Mouse (Mus musculus) forebrain, embryonic 10.5 days (tissue): Measurements from ENCODE around the gene Odf3l2. TPM values are rescaled to one million over a fixed set of nuclear protein-coding genes. Genes with fewer than 3 reads are reported as not detected.
A peak's percentile ranks its signal among the peaks of the same experiment; 100 is the strongest.

Source experiments
- DNase-seq: peaks from one replicate; pipeline ENCODE4 v3.0.0-alpha.2; 2017; ENCODE audit warnings: low spot score; ENCODE audit errors: extremely low spot score
- H3K27ac ChIP-seq: fragments of 300-500 bp; sonication (generic); 2 replicates; pipeline ENCODE4 v1.5.1; 2016; ENCODE audit warnings: mild to moderate bottlenecking
- H3K27me3 ChIP-seq: fragments of 300-500 bp; sonication (generic); 2 replicates; pipeline ENCODE4 v1.6.1; 2016; ENCODE audit warnings: mild to moderate bottlenecking; ENCODE audit not compliant: poor library complexity, severe bottlenecking
- H3K36me3 ChIP-seq: fragments of 300-500 bp; sonication (generic); replicated peaks from 2 replicates; pipeline ENCODE4 v1.6.1; 2016; ENCODE audit warnings: mild to moderate bottlenecking, moderate library complexity
- H3K4me1 ChIP-seq: fragments of 300-500 bp; sonication (generic); 2 replicates; pipeline ENCODE4 v1.6.1; 2016
- H3K4me3 ChIP-seq: fragments of 300-500 bp; sonication (generic); 2 replicates; pipeline ENCODE4 v1.5.1; 2016; ENCODE audit warnings: mild to moderate bottlenecking, moderate library complexity
- H3K9me3 ChIP-seq: fragments of 300-500 bp; sonication (generic); 2 replicates; pipeline ENCODE4 v1.6.1; 2016; ENCODE audit warnings: mild to moderate bottlenecking, moderate library complexity
- WGBS: fragments of 180-500 bp; shearing (Covaris S2); methylation state at CpG from one replicate; pipeline ENCODE4 v1.1.7; 2016; 5-methylcytosine and 5-hydroxymethylcytosine counted together
- polyA plus RNA-seq: library from polyadenylated mRNA; unstranded; fragments of >200 nt; fragmentation: Nextera tagmentation; extraction: Ambion mirVana; gene quantifications from 2 replicates; pipeline ENCODE4 v1.2.1, GENCODE M21; 2016

The Odf3l2 gene
- polyA plus RNA-seq, 1 experiment from 2014 or later, result not detected

- peaks cover 14% of the 10 kb centered on the region for H3K36me3 ChIP-seq
- WGBS, result 85% methylated on average over 5 of the region's 5 CpGs
- no peak for DNase-seq
- H3K4me1 ChIP-seq, result peaks cover 40% of the 10 kb centered on the region
- no peaks in the 10 kb centered on the region for H3K27me3 ChIP-seq
- peak overlapping the region; percentile 93; the same call in 1 of the 2 replicates for H3K4me3 ChIP-seq
- H3K9me3 ChIP-seq, result no peaks in the 10 kb centered on the region
- peak overlapping the region; percentile 97 for H3K27ac ChIP-seq
These were observed 22.5 kb upstream of the Odf3l2 start for GRCm38 (mm10) chr10:79668076-79668475.

- Histone ChIP-seq H3K27me3 (no peaks in the 10 kb centered on the region), H3K4me3 (no peak overlapping the region), H3K27ac (no peak overlapping the region), H3K4me1 (peaks cover 39% of the 10 kb centered on the region), H3K36me3 (no peaks in the 10 kb centered on the region), H3K9me3 (no peaks in the 10 kb centered on the region)
- WGBS, result 78% methylated on average over 9 of the region's 9 CpGs
- no peak for DNase-seq
These were observed 21.0 kb upstream of the Odf3l2 start for GRCm38 (mm10) chr10:79666493-79666892.

- Histone ChIP-seq H3K27ac (no peak overlapping the region), H3K27me3 (no peaks in the 10 kb centered on the region), H3K4me3 (no peak overlapping the region), H3K4me1 (peaks cover 25% of the 10 kb centered on the region), H3K36me3 (no peaks in the 10 kb centered on the region), H3K9me3 (no peaks in the 10 kb centered on the region)
- DNase-seq, result no peak
- 89% methylated on average over 8 of the region's 8 CpGs for WGBS
These were observed 19.5 kb upstream of the Odf3l2 start for GRCm38 (mm10) chr10:79665051-79665450.

- Histone ChIP-seq H3K36me3 (no peaks in the 10 kb centered on the region), H3K27me3 (no peaks in the 10 kb centered on the region), H3K27ac (0 out of 2 replicates have a peak within 1 kb of the TSS, but pooled peaks have one; percentile 35), H3K9me3 (no peaks in the 10 kb centered on the region), H3K4me3 (peak within 1 kb of the TSS; percentile 0; the same call in 1 of the 2 replicates), H3K4me1 (peaks cover 24% of the 10 kb centered on the region)
- DNase-seq, result peak; percentile 86
- WGBS, result 10% methylated on average over 13 of the region's 13 CpGs
These were observed 18.7 kb upstream of the Odf3l2 start, which contains the start of gene Madcam1 for GRCm38 (mm10) chr10:79664131-79664665. Gene Madcam1 (plus strand): TSS chr10:79664559.

- peaks cover 17% of the 10 kb centered on the region for H3K4me1 ChIP-seq
- WGBS, result 52% methylated on average over 3 of the region's 3 CpGs
- H3K27me3 ChIP-seq, result no peaks in the 10 kb centered on the region
- H3K36me3 ChIP-seq, result no peaks in the 10 kb centered on the region
- no peaks in the 10 kb centered on the region for H3K9me3 ChIP-seq
- peak overlapping the region; percentile 58; the same call in 1 of the 2 replicates for H3K27ac ChIP-seq
- DNase-seq, result no peak
- no peak overlapping the region for H3K4me3 ChIP-seq
These were observed 16.3 kb upstream of the Odf3l2 start for GRCm38 (mm10) chr10:79661861-79662260.

- DNase-seq, result no peak
- no peak overlapping the region for H3K4me3 ChIP-seq
- H3K36me3 ChIP-seq, result no peaks in the 10 kb centered on the region
- H3K9me3 ChIP-seq, result no peaks in the 10 kb centered on the region
- H3K4me1 ChIP-seq, result peaks cover 19% of the 10 kb centered on the region
- WGBS, result 86% methylated on average over 2 of the region's 2 CpGs
- H3K27ac ChIP-seq, result no peak overlapping the region
- no peaks in the 10 kb centered on the region for H3K27me3 ChIP-seq
These were observed 14.8 kb upstream of the Odf3l2 start for GRCm38 (mm10) chr10:79660298-79660697.

- Histone ChIP-seq H3K36me3 (no peaks in the 10 kb centered on the region), H3K4me3 (no peak overlapping the region), H3K4me1 (peaks cover 18% of the 10 kb centered on the region), H3K9me3 (no peaks in the 10 kb centered on the region), H3K27ac (no peak overlapping the region), H3K27me3 (no peaks in the 10 kb centered on the region)
- DNase-seq, result no peak
- WGBS, result 14% methylated on average over 4 of the region's 4 CpGs
These were observed 13.3 kb upstream of the Odf3l2 start for GRCm38 (mm10) chr10:79658829-79659228.

- Histone ChIP-seq H3K4me3 (no peak overlapping the region), H3K9me3 (no peaks in the 10 kb centered on the region), H3K36me3 (no peaks in the 10 kb centered on the region), H3K27ac (no peak overlapping the region), H3K4me1 (peaks cover 11% of the 10 kb centered on the region), H3K27me3 (peaks cover 7% of the 10 kb centered on the region; the same call in 1 of the 2 replicates)
- peak; percentile 61 for DNase-seq
- 44% methylated on average over 1 of the region's 1 CpGs for WGBS
These were observed 9.4 kb upstream of the Odf3l2 start for GRCm38 (mm10) chr10:79654946-79655395.

GRCm38 (mm10) chr10:79652789-79653188 is 7.3 kb upstream of the Odf3l2 start:
- Histone ChIP-seq H3K9me3 (no peaks in the 10 kb centered on the region), H3K4me1 (peaks cover 11% of the 10 kb centered on the region), H3K4me3 (no peak overlapping the region), H3K27me3 (peaks cover 7% of the 10 kb centered on the region; the same call in 1 of the 2 replicates), H3K36me3 (no peaks in the 10 kb centered on the region), H3K27ac (no peak overlapping the region)
- WGBS, result 91% methylated on average over 7 of the region's 7 CpGs
- DNase-seq, result no peak

- peak; percentile 76 for DNase-seq
- 31% methylated on average over 7 of the region's 7 CpGs for WGBS
These were observed 3.7 kb upstream of the Odf3l2 start for GRCm38 (mm10) chr10:79649070-79649751.

GRCm38 (mm10) chr10:79638486-79639204 is 6.9 kb downstream of the Odf3l2 start:
- DNase-seq, result peak; percentile 47
- Histone ChIP-seq H3K36me3 (no peaks in the 10 kb centered on the region), H3K4me3 (peak overlapping the region; percentile 89), H3K9me3 (no peaks in the 10 kb centered on the region), H3K4me1 (peaks cover 41% of the 10 kb centered on the region), H3K27me3 (peaks cover 47% of the 10 kb centered on the region), H3K27ac (peak overlapping the region; percentile 71)
- 3% methylated on average over 23 of the region's 23 CpGs for WGBS

More at GRCm38 (mm10) chr10:79649070-79649751, 3.7 kb upstream of the Odf3l2 start:
- H3K27ac ChIP-seq, result no peak overlapping the region
- H3K4me1 ChIP-seq, result no peaks in the 10 kb centered on the region
- H3K4me3 ChIP-seq, result no peak overlapping the region
- H3K9me3 ChIP-seq, result no peaks in the 10 kb centered on the region
- peaks cover 7% of the 10 kb centered on the region; the same call in 1 of the 2 replicates for H3K27me3 ChIP-seq
- no peaks in the 10 kb centered on the region for H3K36me3 ChIP-seq

- Histone ChIP-seq H3K9me3 (no peaks in the 10 kb centered on the region), H3K27me3 (peaks cover 47% of the 10 kb centered on the region), H3K36me3 (no peaks in the 10 kb centered on the region), H3K4me1 (peaks cover 42% of the 10 kb centered on the region), H3K27ac (peak within 1 kb of the TSS; percentile 90), H3K4me3 (peak within 1 kb of the TSS; percentile 89)
- DNase-seq, result peak; percentile 70
- under 1% methylated on average over 116 of the region's 116 CpGs for WGBS
These were observed 8.1 kb downstream of the Odf3l2 start, which contains the start of gene Shc2 for GRCm38 (mm10) chr10:79637128-79638110. Gene Shc2 (minus strand): TSS chr10:79637918.
